Comparison of ENCODE assay signal across 18 mouse cellular contexts in genomic region chr12:113428901-113429300, GRCm38 (mm10).
"Had no signal": no experiment of that assay in that cellular context is flagged by ENCODE, and none has a peak within 500 bp of the region (broad histone marks: within the 10 kb centered on the region; RNA-seq: fewer than 3 reads in every experiment).

No protein-coding gene starts in this region.

- H3K9ac ChIP-seq: intestine, embryonic 15.5 days; kidney, embryonic 15.5 days; liver, embryonic 14.5 days; lung, embryonic 14.5 days; midbrain, embryonic 12.5 days; midbrain, embryonic 15.5 days; neural tube, embryonic 13.5 days had no signal

- DNase-seq: kidney, adult 11 months; kidney, adult 8-10 months; kidney, postnatal 10 days; kidney, postnatal 36 days; layer of hippocampus, postnatal 36 days; lung, embryonic 14.5 days; right cerebral cortex, postnatal 4 days; thymus, postnatal 25 days had no signal

- H3K9me3 ChIP-seq: intestine, embryonic 15.5 days; kidney, embryonic 15.5 days; neural tube, embryonic 13.5 days had no signal

- H3K27me3 ChIP-seq: intestine, embryonic 15.5 days; kidney, embryonic 15.5 days; midbrain, embryonic 12.5 days; midbrain, embryonic 15.5 days; neural tube, embryonic 13.5 days had no signal

- H3K4me1 ChIP-seq: intestine, embryonic 15.5 days; kidney, embryonic 15.5 days; midbrain, embryonic 12.5 days; midbrain, embryonic 15.5 days; neural tube, embryonic 13.5 days had no signal

- ATAC-seq: intestine, embryonic 15.5 days; lung, postnatal 0 days; midbrain, embryonic 15.5 days had no signal

- H3K27ac ChIP-seq: intestine, embryonic 15.5 days; kidney, embryonic 15.5 days; left cerebral cortex, adult 2 months; liver, embryonic 14.5 days; macrophage; midbrain, embryonic 12.5 days; midbrain, embryonic 15.5 days; neural tube, embryonic 13.5 days; stomach, postnatal 0 days had no signal

- H3K36me3 ChIP-seq: intestine, embryonic 15.5 days; kidney, embryonic 15.5 days; midbrain, embryonic 12.5 days; midbrain, embryonic 15.5 days; neural tube, embryonic 13.5 days had no signal

- H3K4me2 ChIP-seq: intestine, embryonic 15.5 days; kidney, embryonic 15.5 days; lung, embryonic 14.5 days; midbrain, embryonic 12.5 days; midbrain, embryonic 15.5 days; neural tube, embryonic 13.5 days had no signal

- H3K4me3 ChIP-seq: intestine, embryonic 15.5 days; kidney, embryonic 15.5 days; left cerebral cortex, adult 2 months; midbrain, embryonic 12.5 days; midbrain, embryonic 15.5 days; neural tube, embryonic 13.5 days had no signal
